Mouse (Mus musculus) ovary, adult 10 weeks (tissue): ENCODE data around the gene Tacr3. TPM values are rescaled to one million over a fixed set of nuclear protein-coding genes. Genes with fewer than 3 reads are reported as not detected.

Source experiments
- polyA plus RNA-seq: library from polyadenylated mRNA; stranded (reverse); fragments of 350-450 nt; fragmentation: Illumina TruSeq; extraction: RNeasy Lipid Tissue Mini Kit (QIAGEN cat#74804); gene quantifications from one replicate; pipeline ENCODE4 v1.2.3, GENCODE M21; 2014

The Tacr3 gene
- polyA plus RNA-seq, result 2.6 TPM

DNA sequence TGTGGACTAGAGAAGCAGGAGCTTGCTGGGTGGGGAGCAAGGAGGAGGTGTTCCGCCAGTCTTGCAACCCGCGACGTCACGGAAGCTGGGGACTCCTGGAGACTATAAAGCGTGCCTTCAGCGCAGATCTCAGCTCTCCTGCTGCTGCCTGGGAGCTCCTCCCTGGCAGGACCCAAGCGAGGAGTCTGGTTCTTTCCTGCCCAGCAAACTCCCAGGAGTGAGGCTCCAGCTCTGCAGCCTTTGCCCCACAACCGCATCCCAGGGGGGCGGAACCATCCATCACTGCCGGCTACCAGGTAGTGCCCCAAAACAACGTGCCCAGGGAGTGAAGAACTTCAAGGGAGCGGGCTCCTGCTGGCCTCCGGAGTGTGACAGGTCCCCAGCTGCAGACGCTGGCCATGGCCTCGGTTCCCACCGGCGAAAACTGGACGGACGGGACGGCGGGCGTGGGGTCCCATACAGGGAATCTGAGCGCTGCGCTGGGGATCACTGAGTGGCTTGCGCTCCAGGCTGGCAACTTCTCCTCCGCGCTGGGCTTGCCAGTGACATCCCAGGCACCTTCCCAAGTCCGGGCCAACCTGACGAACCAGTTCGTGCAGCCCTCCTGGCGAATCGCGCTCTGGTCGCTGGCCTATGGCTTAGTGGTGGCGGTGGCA, at the start of gene Tacr3:
Tacr3 (plus strand) TSS at position 133 of the 656 bp plus-strand sequence.

